Mouse (Mus musculus): ENCODE data around the gene Fto.

Fto gene

GRCm38 (mm10) chr8:91390369-91391020 is 77.2 kb downstream of the Fto start:
- DNase-seq (ENCODE audit: low read depth) = no peak

DNA sequence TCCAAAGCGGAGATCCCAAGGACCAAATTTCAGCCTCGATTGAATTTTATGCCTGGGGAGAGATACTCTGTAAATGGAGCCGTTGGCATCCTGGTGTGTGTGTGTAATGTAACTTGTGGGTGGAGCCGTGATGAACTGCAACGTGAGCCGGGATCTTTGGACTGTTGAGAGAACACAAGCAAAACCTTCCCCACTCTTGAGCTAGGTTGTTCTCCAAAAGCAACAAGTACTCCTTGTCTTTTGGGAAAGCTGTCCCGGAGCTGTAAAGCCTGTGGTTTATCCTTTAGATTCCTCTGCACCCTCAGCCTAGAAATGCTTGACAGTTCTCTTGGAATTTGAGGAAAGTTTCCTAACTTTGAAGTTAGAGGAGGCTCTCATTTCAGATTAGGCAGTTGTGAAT is 78.9 kb downstream of the Fto start:
- no peak for DNase-seq (ENCODE audit: low read depth)

DNA sequence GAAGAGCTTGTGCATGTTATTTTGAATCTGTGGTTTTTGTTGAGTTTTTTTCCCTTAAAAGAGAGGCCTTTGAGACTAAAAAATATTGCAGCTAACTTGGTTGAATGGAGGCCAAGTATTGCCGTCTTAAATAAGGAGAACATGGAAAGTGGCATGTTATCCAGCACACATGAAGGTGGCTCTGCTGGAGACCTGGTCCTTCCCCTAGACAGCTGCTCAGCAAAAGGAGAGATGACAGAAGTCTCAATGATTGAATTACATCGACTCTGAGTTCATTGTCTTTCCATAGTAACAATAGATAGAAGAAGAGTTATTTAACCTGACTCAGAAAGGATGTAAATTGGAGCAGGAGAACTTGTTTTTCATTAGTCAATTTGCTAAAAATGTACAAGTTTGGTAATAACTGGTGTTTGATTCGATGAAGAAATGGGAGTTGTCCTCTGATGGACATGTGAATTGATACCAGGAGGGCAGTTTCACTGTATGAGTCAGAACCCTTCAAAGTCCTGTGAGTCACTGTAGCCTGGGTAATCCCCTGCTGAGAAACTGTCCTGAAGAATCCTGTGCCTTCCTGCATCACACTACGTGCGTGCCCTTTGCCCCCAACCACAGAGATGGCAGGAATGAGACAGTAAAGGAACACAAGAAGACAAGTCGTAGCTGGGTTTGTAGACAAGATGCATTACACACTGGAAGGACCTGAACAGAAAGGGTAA is 82.2 kb downstream of the Fto start:
- no peak for DNase-seq (ENCODE audit: low read depth)

DNA sequence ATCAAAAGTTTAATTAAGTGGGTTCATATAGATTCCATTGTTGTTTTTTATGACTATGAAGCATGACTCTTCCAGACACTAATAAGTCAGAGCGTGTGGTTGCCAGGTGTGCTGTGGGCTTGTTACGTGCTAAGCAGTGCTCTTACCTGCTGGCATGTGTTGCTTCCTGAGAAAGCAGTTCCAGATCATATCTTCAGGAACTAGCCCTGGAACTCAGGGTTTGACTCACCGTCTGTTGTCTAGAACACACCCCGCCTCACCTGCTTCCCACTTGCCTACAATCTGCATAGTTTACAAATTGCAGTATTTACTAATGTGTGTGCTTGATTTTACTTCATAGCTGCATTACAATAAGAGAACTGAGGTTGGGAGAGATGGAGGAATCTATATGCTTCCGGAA is 84.7 kb downstream of the Fto start:
- no peak for DNase-seq (ENCODE audit: low read depth)

GRCm38 (mm10) chr8:91402980-91403975 is 90.0 kb downstream of the Fto start:
- no peak for DNase-seq (ENCODE audit: low read depth)

- no peak for DNase-seq (ENCODE audit: low read depth)
Observed at GRCm38 (mm10) chr8:91404311-91404710, 91.0 kb downstream of the Fto start.

DNA sequence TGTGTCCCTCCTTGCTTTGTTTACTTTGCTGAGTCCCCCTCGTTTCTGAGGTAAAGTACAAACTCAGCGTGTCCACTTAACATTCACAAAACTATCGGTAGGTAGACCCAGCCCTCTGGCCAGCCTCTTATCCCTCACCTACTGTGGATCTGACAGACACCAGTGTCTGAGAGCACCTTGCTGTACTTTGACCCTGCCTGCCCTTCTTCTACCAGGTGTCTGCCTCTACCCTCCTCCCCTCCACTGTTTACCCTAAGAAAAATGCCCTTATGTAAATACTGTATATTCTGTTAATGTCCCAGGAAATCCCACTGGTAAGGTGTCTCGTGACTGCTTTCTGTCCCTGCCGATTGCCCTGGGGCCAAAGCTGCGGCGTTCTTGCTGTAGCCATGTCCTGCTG is 91.8 kb downstream of the Fto start:
- no peak for DNase-seq (ENCODE audit: low read depth)

GRCm38 (mm10) chr8:91406624-91407290 is 93.4 kb downstream of the Fto start:
- no peak for DNase-seq (ENCODE audit: low read depth)

DNA sequence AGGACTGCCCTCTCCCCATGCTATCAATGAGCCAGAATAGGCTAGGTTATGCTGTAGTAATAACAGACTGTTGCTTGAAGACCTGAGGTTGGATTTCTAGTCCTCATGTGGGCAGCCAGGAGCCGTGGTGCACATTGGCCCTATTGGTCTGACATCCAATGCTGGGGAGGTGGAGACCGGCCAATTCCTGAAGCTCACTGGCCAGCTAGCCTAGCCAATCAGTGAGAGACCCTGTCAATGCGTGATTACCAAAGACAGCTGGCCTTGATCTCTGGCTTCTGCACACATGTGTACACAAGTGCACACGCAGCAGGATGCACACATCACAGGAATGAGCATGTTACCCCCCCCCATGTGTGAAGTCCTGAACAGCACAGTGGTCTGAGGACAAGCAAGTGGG is 94.6 kb downstream of the Fto start:
- no peak for DNase-seq (ENCODE audit: low read depth)

- DNase-seq (ENCODE audit: low read depth) = no peak
Observed at GRCm38 (mm10) chr8:91410007-91410406, 96.7 kb downstream of the Fto start.

- DNase-seq (ENCODE audit: low read depth) = no peak
Observed at GRCm38 (mm10) chr8:91424491-91425074, 111.3 kb downstream of the Fto start.

- no peak for DNase-seq (ENCODE audit: low read depth)
Observed at GRCm38 (mm10) chr8:91425251-91425866, 112.0 kb downstream of the Fto start.

- DNase-seq (ENCODE audit: low read depth) = no peak
Observed at GRCm38 (mm10) chr8:91426496-91426895, 113.2 kb downstream of the Fto start.

DNA sequence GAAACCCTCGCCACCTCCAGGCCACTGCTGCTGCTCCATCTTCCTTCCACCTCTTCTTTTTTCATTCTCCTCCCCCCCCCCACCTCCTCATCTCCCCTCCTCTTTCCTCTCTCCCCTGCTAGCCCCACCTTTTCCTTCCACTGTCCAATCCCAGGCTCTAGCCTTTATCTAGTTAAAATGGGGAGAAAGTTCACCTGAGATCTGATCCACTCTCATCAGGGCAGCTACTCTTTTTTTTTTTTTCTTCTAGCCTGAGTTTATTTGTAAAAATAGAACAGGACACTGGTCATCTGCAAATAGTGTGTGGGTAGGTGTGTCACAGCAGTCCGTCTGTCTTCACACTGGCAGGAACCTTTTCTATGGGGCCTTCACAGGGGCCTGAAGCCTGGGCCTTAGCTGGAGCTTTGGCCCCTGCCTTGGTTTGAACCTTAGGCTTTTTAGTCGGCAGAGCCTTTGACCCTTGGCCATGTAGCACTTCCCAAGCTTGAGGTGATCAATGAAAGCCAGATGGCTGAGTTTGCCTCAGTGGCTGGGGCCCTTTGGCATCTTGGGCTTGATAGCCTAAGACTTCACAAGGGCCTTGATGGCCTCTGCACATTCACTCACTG is 117.1 kb downstream of the Fto start:
- DNase-seq (ENCODE audit: low read depth) = no peak

DNA sequence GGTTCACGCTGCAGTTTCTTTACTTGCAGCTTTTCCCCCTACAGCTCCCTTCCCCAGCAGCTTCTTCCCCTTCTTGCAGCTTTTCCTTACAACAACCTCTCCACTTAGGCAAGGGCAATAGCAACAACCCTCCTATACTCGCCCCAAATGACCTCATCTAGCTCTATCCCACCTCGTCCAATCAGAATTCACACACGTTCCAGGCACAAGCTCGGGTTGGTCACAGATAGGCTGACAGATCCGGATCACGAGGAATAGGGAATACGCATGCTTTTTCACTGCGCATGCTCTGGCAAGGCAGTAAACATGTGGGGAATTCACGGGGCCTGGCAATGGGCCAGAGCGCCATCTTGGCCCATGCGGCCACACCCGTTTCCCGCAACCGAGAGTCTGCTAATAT is 122.7 kb downstream of the Fto start:
- DNase-seq (ENCODE audit: low read depth) = no peak

DNA sequence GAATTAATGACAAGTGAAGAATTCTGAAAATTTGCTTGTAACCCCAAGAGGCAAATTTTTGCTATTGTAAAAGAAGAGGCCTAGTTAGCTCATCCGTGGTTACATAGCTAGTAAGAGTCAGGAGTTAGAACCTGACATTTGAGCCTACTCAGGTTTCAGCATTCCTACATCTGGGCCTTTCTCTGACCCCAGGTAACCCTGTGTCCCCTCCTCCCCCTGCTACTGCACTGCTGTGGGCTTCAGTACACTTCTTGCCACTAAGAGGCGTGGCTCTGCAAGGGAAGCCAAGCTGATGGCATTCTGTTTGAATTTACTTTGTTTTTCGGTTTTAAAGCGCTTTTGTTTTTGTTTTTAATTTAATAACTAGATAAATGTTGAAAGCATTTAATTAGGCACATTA is 130.6 kb downstream of the Fto start:
- no peak for DNase-seq (ENCODE audit: low read depth)

GRCm38 (mm10) chr8:91444636-91445410 is 131.5 kb downstream of the Fto start:
- no peak for DNase-seq (ENCODE audit: low read depth)

- no peak for DNase-seq (ENCODE audit: low read depth)
Observed at GRCm38 (mm10) chr8:91445516-91445915, 132.2 kb downstream of the Fto start.

DNA sequence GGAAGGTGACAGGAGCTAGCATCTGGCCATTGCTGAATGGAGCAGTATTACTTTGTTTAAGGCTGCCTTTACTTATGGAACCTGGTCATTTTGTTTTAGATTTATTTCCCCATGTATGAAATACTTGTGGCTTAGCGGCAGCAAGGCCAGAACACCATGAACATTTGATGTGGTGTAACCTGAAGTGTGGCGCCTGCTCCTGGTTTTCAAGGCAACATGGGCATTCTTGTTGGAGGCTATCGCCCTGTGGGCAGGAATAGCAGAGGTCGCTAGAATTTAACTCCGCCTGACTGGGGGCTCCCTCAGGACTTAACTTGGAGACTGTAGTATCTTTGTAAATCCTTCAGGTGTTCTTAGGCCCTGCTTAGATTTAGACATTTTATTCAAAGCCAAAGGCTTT is 132.7 kb downstream of the Fto start:
- no peak for DNase-seq (ENCODE audit: low read depth)

All from c-Kit-positive CD71-negative TER-119-negative erythroid progenitor cells, embryonic 14.5 days (primary cell).